Mouse (Mus musculus) retina, adult 2 months (tissue): ENCODE measurements around the gene Pikfyve.

Experiments
- DNase-seq: peaks from one replicate; pipeline ENCODE4 v3.0.0-alpha.2; 2012; ENCODE audit warnings: low read depth, low spot score

Pikfyve gene

GRCm38 (mm10) chr1:65186287-65187073, at the start of gene Pikfyve, which contains the start of gene Idh1:
Gene Pikfyve (plus strand): TSS chr1:65186683.
Gene Idh1 (minus strand): TSS chr1:65186500.
- peak; percentile 98 for DNase-seq

DNA sequence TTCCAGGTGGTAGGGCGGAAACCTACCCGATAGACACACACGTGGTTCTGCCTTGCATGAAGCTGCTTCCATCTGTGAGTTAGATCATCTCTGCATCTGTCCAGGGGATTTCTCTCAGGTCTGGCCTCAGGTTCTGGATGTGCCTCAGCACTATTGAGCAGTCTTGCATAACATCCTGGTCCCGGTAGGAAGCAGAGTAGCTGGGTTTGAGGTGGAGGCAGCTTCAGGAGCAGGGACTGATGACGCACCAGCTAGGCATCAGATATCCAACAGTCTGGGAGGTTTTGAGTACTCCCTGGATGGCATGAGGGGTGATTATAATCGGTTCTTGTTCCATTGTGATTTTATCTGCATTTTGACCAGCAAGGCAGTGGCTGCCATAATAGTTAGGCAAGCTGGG, 48.9 kb upstream of the Pikfyve start:
- no peak for DNase-seq

- no peak for DNase-seq
Observed at GRCm38 (mm10) chr1:65144783-65145182, 41.7 kb upstream of the Pikfyve start.

- DNase-seq = no peak
Observed at GRCm38 (mm10) chr1:65146601-65147000, 39.9 kb upstream of the Pikfyve start.

- DNase-seq = no peak
Observed at GRCm38 (mm10) chr1:65147326-65147725, 39.2 kb upstream of the Pikfyve start.

DNA sequence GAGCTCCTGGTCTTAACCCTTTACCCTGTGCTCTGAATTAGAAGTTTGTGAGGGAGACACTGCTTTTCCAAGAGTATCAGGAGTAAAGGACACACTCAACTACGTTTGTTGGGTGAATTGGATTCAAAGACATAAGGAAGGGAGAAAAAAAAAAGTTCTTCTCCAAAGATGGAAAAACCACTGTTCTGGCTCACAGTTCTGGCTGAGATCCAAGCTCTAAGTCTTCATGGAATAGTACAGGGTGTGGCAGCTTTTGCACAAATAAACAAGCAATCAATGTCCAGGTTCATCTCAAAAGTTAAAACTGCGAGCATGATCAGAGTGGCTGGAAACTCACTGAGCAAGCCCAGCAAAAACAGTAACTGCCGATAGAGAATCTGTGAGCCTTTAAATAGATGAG, 38.5 kb upstream of the Pikfyve start:
- DNase-seq = no peak

DNA sequence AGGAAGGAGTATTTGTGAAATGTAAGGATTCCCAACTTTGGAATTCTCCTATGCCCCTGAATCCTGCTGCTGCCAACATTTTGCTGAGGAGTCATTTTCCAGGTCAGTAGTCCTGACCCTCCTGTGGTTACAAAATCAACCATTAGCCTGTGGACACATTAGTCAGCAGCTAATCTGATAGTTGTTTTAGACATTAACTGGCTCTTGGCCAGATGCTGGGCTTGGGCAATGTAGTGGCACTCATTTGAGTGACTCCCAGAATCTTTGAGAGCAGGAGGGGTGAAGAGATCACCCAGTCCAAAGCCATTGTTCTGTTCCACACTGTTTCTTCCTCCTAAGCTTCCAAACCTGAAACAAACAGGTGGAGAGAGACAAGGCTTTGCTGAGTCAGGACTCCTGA, 31.7 kb upstream of the Pikfyve start:
- DNase-seq = no peak

GRCm38 (mm10) chr1:65156111-65156510, 30.4 kb upstream of the Pikfyve start:
- DNase-seq = no peak

GRCm38 (mm10) chr1:65162210-65162609, 24.3 kb upstream of the Pikfyve start:
- DNase-seq = no peak

DNA sequence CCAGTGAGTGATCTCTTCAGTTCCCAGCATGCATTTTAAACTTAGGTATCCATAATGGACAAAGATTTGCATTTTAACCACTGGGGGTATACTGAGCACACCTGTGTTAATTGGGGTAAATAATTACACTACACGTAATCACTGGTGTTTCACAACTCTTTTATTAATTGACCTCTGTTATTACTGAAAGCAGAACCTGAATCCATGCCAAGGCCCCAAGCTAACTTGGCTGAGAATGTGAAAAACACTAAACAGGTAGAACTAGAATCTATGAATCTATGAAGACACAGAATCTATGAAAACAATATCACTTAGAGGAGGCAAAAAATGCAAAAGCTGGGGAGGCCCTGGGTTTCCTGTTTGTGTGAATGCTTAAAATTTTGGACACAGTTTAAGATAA, 19.0 kb upstream of the Pikfyve start:
- DNase-seq = no peak

DNA sequence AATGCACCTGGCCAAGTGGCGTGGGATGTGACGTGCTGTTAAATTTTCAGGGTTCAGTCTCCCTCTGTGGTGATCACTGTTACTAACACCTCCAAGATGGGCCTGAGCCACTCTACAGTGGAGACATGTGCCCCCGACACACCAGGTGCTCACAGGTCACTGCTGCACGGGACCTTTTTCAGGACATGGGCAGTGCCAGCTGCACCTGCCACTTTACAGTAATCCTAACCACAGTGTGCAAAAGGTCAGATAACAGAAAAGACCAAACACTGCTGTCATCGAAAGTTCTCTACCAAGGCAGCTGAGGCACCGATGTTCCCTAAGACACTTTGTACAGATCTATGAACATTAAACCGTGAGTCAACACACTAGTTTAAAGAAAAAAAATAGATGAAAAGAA, 16.9 kb upstream of the Pikfyve start:
- no peak for DNase-seq

- DNase-seq = no peak
Observed at GRCm38 (mm10) chr1:65169947-65170346, 16.5 kb upstream of the Pikfyve start.

GRCm38 (mm10) chr1:65171579-65171978, 14.9 kb upstream of the Pikfyve start:
- no peak for DNase-seq

GRCm38 (mm10) chr1:65173716-65174115, 12.8 kb upstream of the Pikfyve start:
- no peak for DNase-seq

DNA sequence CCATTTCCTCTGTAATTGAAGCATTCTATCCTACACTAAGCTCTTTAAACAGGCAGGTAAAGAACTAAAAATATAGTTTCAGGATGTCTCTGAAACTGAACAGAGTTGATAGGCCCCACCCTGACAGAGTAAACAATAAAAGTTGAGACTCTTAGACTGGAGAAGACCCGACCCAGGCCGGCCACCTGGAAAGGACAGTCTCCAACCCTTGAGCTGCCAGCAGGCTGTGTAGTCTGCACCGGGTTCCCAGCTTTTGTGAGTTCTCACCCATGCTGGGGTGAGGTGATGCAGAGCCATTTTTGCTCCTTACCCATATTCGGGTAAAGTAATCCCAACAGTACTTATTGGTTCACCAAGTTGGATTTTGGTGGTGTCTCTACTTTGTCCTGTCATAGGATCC, 10.3 kb upstream of the Pikfyve start:
- no peak for DNase-seq

DNA sequence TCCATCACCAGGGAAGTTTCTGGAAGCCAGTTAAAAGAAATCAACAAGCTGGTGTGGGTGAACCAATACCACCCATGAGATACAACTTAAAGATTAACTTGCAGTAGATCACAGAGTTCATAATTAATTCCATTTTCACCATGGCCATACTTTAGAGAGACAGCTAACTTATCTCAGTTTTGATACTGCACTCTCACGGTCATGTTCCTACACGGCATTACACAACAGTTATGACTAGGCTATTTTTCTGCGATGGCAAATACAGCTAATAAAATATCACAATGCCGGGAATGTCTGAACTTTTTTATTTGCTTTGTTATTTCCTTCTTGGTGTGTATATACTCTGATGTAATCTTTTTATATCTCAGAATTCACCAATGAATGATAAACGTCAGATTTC, 9.6 kb upstream of the Pikfyve start:
- DNase-seq = no peak

- no peak for DNase-seq
Observed at GRCm38 (mm10) chr1:65177452-65177851, 9.0 kb upstream of the Pikfyve start.

DNA sequence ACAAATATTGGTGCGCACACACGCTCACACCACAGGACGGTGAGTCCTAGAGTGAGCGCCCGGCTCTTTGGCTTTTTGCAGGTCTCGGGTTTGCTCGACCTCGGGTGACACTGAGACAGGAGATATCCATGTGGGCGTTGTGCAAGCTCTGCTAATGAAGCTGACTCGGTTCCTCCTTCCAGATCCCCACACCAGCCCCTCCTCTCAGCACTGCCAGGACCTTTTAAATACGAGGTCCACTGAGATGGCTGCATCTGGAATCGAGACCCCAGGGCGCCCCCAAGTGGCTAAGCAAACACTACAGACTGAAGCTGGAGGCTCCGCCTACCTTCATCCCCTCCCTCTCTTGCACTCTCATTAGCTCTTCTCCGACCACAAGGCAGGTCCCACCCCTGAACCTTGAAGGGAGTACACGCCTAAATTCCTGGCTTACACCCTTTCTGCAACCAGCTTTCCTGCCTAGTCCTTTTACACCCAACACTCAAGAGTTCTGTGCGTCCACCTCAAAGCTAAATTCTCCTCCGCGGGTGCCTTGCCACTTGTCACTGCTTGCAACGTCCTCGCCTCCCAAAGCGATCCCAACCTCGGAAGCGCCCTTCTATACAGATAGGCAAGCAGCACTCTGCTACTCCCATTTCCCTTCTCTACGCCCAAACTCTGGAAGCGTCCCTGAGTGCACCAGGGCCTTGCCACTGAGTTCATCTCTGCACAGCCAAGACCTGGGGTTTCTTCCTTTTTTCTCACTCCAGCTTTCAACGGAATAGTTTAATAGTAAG, 8.2 kb upstream of the Pikfyve start:
- DNase-seq = peak; percentile 74

- DNase-seq = peak; percentile 92
Observed at GRCm38 (mm10) chr1:65178902-65179432, 7.5 kb upstream of the Pikfyve start.

DNA sequence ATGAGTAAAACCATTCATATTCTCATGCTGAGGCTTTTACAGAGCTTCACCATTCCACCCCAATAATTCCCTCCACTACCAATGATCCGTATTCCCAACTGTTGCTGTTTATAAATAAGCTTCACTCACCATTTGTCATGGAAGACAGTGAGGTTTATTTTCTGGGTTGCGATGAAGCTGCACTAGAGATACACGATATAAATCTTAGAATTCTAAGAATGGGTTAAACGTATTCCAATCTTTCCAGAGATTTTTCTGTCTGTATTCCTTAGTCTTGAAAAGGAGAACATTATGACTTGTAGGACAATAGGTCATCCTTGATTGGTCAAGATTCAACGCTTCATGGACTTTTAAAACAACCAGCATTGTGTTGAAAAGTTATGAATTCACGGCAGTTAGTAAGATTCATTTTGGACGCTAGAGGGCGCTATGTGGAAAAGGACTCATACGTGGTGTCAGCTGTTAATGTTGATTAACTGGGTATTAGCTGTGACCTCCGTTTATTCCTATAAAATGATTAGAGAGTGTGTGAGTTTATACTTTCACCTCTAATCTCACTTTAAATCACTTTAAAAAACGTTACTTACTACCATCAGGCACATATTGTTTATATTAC, 6.7 kb upstream of the Pikfyve start:
- DNase-seq = peak; percentile 73

GRCm38 (mm10) chr1:65181459-65181858, 5.0 kb upstream of the Pikfyve start:
- no peak for DNase-seq

GRCm38 (mm10) chr1:65183994-65184393, 2.5 kb upstream of the Pikfyve start:
- no peak for DNase-seq
